Mouse (Mus musculus) stomach, postnatal 0 days (tissue): ENCODE measurements at regions not wholly inside any gene's neighbourhood (a gene's known extent, or its start where the extent isn't known, plus 50 kb on each side); places are given as distances from the start of the nearest gene placed in this dataset.

ENCODE experiments used
- CTCF ChIP-seq: IDR thresholded peaks from 2 replicates; pipeline ENCODE4 v1.5.1; 2016; ENCODE audit warnings: antibody characterized with exemption, low read depth, mild to moderate bottlenecking, moderate library complexity
- EP300 ChIP-seq: optimal IDR thresholded peaks from 2 replicates; pipeline ENCODE3; 2016; ENCODE audit warnings: antibody characterized with exemption

DNA sequence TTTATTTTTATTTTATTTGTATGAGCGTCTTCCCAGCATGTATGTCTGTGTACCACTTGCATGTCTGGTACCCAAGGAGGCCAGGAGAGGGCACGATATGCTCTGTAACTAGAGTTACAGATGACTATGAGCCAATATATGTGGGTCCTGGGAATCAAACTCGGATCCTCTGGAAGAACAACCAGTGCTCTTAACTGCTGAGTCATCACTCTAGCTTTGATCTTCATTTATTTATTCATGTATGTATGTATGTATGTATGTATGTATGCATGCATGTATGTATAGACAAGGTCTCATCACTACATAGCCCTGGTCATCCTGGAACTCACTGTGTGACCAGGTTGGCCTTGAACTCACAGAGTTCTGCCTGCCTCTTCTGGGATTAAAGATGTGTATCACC is 124.9 kb downstream of the Kctd15 start:
- TF ChIP-seq EP300 (no peak), CTCF (no peak)
